Mouse (Mus musculus) testis, postnatal 10 days (tissue): ENCODE data around the gene Ube2v1.

Source experiments
- DNase-seq: peaks from one replicate; pipeline ENCODE4 v3.0.0; 2021; ENCODE audit warnings: low spot score

Gene Ube2v1

GRCm38 (mm10) chr2:167562101-167562500 lies 69.8 kb downstream of the Ube2v1 start:
- DNase-seq: no peak

GRCm38 (mm10) chr2:167559413-167559812 lies 72.5 kb downstream of the Ube2v1 start:
- DNase-seq: no peak
